Mouse (Mus musculus): ENCODE measurements at regions not wholly inside any gene's neighbourhood (a gene's known extent, or its start where the extent isn't known, plus 50 kb on each side); places are given as distances from the start of the nearest gene placed in this dataset.

GRCm38 (mm10) chr5:15773839-15774238 is 59.8 kb upstream of the Speer4c start:
- no peak for DNase-seq (ENCODE audit: low spot score)

- no peak for DNase-seq (ENCODE audit: low spot score)
These were observed 60.5 kb upstream of the Speer4c start for GRCm38 (mm10) chr5:15774567-15774966.

- DNase-seq (ENCODE audit: low spot score), result no peak
These were observed 62.0 kb upstream of the Speer4c start for GRCm38 (mm10) chr5:15776106-15776505.

- no peak for DNase-seq (ENCODE audit: low spot score)
These were observed 89.5 kb upstream of the Speer4c start for GRCm38 (mm10) chr5:15803583-15803982.

GRCm38 (mm10) chr5:15816864-15817263 is 102.8 kb upstream of the Speer4c start:
- no peak for DNase-seq (ENCODE audit: low spot score)

- no peak for DNase-seq (ENCODE audit: low spot score)
These were observed 103.3 kb upstream of the Speer4c start for GRCm38 (mm10) chr5:15817366-15817765.

- DNase-seq (ENCODE audit: low spot score), result no peak
These were observed 108.9 kb upstream of the Speer4c start for GRCm38 (mm10) chr5:15822989-15823388.

GRCm38 (mm10) chr5:15831527-15831926 is 103.0 kb upstream of the Cacna2d1 start:
- no peak for DNase-seq (ENCODE audit: low spot score)

GRCm38 (mm10) chr5:15832338-15832737 is 102.2 kb upstream of the Cacna2d1 start:
- no peak for DNase-seq (ENCODE audit: low spot score)

GRCm38 (mm10) chr5:15838108-15838972 is 96.2 kb upstream of the Cacna2d1 start:
- DNase-seq (ENCODE audit: low spot score), result peak; percentile 67

- no peak for DNase-seq (ENCODE audit: low spot score)
These were observed 87.7 kb upstream of the Cacna2d1 start for GRCm38 (mm10) chr5:15846790-15847189.

- DNase-seq (ENCODE audit: low spot score), result no peak
These were observed 85.0 kb upstream of the Cacna2d1 start for GRCm38 (mm10) chr5:15849520-15849919.

- DNase-seq (ENCODE audit: low spot score), result no peak
These were observed 84.2 kb upstream of the Cacna2d1 start for GRCm38 (mm10) chr5:15850126-15850801.

- no peak for DNase-seq (ENCODE audit: low spot score)
These were observed 79.7 kb upstream of the Cacna2d1 start for GRCm38 (mm10) chr5:15854752-15855151.

- no peak for DNase-seq (ENCODE audit: low spot score)
These were observed 77.5 kb upstream of the Cacna2d1 start for GRCm38 (mm10) chr5:15857034-15857433.

- no peak for DNase-seq (ENCODE audit: low spot score)
These were observed 60.4 kb upstream of the Cacna2d1 start for GRCm38 (mm10) chr5:15874065-15874464.

- no peak for DNase-seq (ENCODE audit: low spot score)
These were observed 51.5 kb upstream of the Cacna2d1 start for GRCm38 (mm10) chr5:15883004-15883403.
